Mouse (Mus musculus): ENCODE measurements around the gene Tmem167. TPM values are rescaled to one million over a fixed set of nuclear protein-coding genes. Genes with fewer than 3 reads are reported as not detected.
"Not testable (repeated sequence)": the region's sequence is repeated elsewhere in the genome, so short reads cannot be mapped to it uniquely, and the experiment has no call there.

The Tmem167 gene
- 10 to 100 TPM; 15.0 to 61.4 (median 38.4) TPM for total RNA-seq (2018; cell fraction: chromatin; rRNA removed)
- 10 to 100 TPM; 10.5 to 16.7 (median 13.1) TPM for total RNA-seq (2018; cell fraction: cytosol; rRNA removed)
- total RNA-seq (2018; cell fraction: nucleus; rRNA removed): 10 to 100 TPM; 11.6 to 54.9 (median 25.0) TPM
- 9.3 to 17.3 TPM (median 12.3 TPM) in 3 replicates for polyA plus RNA-seq (2018)

DNA sequence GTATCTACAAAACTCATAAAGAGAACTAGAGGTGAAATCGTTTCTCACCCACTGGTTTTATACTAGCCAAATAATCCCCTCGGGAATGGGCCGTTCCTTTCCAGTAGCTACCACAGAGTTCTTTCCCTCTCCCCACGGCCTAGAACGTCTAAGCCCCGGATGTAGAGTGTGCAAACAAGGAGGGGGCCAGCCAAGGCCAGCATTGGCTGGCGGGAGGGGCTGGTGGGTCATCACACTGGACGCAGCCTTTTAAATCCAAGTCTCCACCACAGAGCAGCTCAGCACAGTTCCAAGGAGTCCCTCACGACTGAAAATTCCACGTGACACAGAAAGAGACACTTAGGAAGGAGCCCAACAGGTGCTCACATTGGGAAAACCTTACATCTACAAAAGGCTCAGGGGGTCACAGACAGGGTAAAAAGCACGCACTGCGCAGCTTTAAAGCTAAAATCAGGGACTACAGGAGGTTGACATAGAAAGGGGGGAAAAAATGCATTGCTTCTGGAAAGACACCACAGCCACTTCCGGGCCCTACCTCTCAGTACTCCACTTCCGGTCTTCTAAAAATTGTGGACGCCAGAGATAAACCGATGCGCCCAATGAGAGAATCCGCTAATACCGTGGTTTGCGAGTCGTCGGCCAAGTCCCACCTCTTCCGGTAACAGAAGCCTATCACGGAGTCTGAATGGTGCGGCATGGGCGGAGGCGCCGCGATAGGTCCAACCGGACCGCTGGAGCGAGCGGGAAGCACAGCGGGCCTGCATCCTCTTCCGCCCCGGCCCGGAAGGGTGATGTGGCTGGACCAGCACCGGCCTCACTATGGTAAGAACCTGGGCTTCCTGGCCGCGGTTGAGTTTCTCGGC, at the start of gene Tmem167, which contains the start of gene Xrcc4:
Gene Tmem167 (plus strand): TSS at position 162 of the 863 bp plus-strand sequence.
Gene Xrcc4 (minus strand): TSS at position 647 of the 863 bp plus-strand sequence.
- WGBS (ENCODE audit: missing documents): 4% methylated on average over 40 of the region's 41 CpGs
- H3K79me2 ChIP-seq (ENCODE audit: inconsistent target): peaks cover 69% of the 10 kb centered on the region
- H3K4me3 ChIP-seq (ENCODE audit: inconsistent target): peak within 1 kb of the TSS; percentile 92
- H3K27ac ChIP-seq: peak within 1 kb of the TSS; percentile 88
- no peaks in the 10 kb centered on the region for H3K36me3 ChIP-seq (ENCODE audit: inconsistent target)

DNA sequence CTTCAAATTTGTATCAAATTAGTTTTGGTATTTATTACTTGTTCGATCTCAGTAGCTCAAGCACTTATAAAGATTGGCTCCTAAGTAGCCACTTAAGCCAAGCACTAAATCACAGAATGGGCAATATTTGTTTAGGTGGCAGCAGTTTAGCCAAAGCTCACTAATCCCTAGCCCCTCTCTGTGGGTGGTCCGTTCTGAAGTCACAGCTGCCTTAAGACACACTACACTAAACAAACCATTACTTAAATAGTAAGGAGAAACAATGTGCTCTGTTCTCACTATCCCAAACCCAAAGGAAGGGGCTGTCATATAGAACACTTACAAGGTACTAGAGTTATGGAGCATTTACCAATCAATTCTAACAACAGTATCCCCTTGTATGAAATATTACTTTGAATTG, 49.3 kb upstream of the Tmem167 start:
- Histone ChIP-seq H3K4me3 (ENCODE audit: inconsistent target) (no peak overlapping the region), H3K79me2 (ENCODE audit: inconsistent target) (no peaks in the 10 kb centered on the region), H3K27ac (no peak overlapping the region), H3K36me3 (ENCODE audit: inconsistent target) (no peaks in the 10 kb centered on the region)
- 88% methylated on average over 2 of the region's 2 CpGs for WGBS (ENCODE audit: missing documents)

DNA sequence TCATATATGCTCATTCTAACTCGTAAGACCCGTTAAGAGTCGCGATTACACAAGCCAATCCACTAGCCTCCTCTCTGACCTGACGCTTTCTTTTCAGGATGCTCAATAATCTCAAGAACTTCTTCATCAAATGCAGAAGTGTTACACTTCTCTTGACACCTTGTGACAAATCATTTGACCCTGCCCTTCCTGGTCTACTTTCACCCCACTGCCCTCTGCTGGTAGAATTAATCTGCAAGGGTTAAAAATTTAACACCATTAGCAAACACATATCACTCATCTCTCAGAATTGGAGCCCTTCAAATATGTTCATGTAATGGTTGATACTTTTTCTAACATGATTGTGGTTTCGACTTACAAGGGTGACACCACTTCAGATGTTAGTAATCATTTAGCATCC, 37.2 kb upstream of the Tmem167 start:
- Histone ChIP-seq H3K79me2 (ENCODE audit: inconsistent target) (no peaks in the 10 kb centered on the region), H3K27ac (no peak overlapping the region), H3K36me3 (ENCODE audit: inconsistent target) (no peaks in the 10 kb centered on the region), H3K4me3 (ENCODE audit: inconsistent target) (no peak overlapping the region)
- WGBS (ENCODE audit: missing documents): 88% methylated on average over 6 of the region's 6 CpGs

DNA sequence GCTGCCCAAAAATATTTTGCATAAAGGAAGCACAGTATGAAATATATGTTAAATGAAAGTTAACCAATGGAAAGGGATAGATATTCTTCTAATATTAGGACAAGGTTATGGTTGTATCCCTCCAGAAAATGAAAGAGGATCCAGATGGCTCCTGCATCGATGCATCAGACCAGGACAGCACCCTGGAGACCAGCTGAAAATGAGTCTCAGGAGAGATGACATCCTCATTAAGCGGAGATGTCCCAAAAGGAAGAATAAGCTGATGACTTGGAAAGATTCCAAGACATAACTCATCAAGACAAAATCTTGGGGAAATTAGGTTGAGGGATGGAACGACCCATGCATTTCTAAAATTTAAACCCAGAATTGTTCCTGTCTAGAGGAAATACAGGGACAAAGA, 36.5 kb upstream of the Tmem167 start:
- H3K36me3 ChIP-seq (ENCODE audit: inconsistent target): no peaks in the 10 kb centered on the region
- H3K4me3 ChIP-seq (ENCODE audit: inconsistent target): no peak overlapping the region
- no peak overlapping the region for H3K27ac ChIP-seq
- no peaks in the 10 kb centered on the region for H3K79me2 ChIP-seq (ENCODE audit: inconsistent target)
- WGBS (ENCODE audit: missing documents): 98% methylated on average over 3 of the region's 3 CpGs

DNA sequence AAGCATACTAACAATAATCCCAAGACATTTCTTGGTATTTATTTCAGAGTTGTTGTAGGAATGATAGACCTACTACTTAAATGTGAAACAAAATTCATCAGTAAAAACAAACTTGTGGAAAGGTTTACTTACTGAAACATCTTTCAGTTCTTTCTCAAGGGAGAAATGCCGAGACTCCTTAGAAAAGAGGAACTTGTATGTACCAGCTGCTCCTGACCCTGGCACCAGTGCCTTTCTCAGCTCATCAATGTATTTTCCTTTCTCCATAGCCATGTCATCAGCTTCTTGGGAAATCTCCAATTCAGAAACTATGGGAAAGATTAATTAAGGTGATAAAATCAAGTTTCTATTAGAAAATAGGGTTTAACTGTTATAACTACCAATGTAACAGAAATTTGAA, 27.0 kb upstream of the Tmem167 start:
- Histone ChIP-seq H3K27ac (no peak overlapping the region), H3K4me3 (ENCODE audit: inconsistent target) (no peak overlapping the region), H3K36me3 (ENCODE audit: inconsistent target) (no peaks in the 10 kb centered on the region), H3K79me2 (ENCODE audit: inconsistent target) (no peaks in the 10 kb centered on the region)
- WGBS (ENCODE audit: missing documents): 50% methylated on average over 1 of the region's 1 CpGs

DNA sequence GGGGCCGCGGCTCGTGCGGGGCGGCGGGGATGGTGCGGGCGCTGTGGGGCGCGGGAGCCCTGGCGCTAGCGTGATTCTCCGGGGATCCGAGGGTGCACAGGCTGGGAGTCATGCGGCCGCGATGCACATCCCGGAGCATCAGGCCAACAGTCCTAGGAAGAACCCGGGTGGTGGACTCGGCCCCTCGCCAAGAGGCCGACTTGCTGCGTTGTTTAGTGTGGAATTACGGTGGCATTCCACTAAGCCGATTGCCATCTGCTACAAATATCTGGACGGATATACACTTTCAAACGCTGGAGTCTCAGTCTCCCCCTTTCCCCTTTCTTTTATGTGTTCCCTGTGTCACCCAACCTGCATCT, 881 bp downstream of the Tmem167 start:
- Histone ChIP-seq H3K36me3 (ENCODE audit: inconsistent target) (no peaks in the 10 kb centered on the region), H3K4me3 (ENCODE audit: inconsistent target) (peak overlapping the region; percentile 92), H3K79me2 (ENCODE audit: inconsistent target) (peaks cover 75% of the 10 kb centered on the region), H3K27ac (peak overlapping the region; percentile 51)
- 0% methylated on average over 22 of the region's 27 CpGs for WGBS (ENCODE audit: missing documents)

DNA sequence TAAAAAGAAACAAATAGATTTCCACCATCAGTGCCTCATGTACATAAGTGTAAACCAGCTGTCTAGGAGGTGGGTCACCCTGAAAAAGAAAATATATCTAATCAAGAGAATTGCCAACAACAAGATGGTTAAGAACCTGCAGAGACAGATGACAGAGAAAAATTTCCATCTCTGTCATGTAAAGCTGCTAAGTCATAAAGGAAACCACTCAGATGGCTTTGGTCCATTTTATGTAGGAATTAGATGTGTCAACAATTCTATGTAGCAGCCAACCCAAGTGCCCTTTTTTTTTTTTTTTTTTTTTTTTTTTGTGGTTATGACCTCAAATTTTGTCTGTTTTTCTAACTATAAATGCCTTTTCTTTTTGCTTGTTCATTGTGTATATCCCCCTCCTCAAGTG, 12.6 kb downstream of the Tmem167 start:
- Histone ChIP-seq H3K4me3 (ENCODE audit: inconsistent target) (no peak overlapping the region), H3K27ac (no peak overlapping the region), H3K36me3 (ENCODE audit: inconsistent target) (peaks cover 68% of the 10 kb centered on the region), H3K79me2 (ENCODE audit: inconsistent target) (peaks cover 36% of the 10 kb centered on the region)

DNA sequence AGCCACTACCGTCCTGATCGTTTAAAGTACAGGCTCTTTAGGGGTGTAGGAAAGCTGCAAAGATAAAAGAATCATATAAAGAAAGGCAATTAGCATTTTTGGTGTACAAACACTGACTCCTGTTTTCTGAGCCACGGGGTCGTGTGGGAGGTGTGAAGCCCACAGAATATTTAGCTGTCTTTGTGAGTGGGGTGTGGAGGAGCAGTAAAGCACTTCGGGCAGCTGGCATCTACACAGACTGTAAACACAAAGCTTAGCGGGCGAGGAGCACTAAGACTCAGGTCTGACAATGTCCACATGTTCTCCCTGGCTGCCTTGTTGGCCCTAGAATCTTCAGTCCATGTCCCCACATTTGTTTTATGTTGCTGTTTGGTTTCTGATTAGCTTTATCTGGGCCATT, 17.2 kb downstream of the Tmem167 start:
- Histone ChIP-seq H3K27ac (no peak overlapping the region), H3K79me2 (ENCODE audit: inconsistent target) (no peaks in the 10 kb centered on the region), H3K36me3 (ENCODE audit: inconsistent target) (peaks cover 40% of the 10 kb centered on the region; the same call in 1 of the 2 replicates), H3K4me3 (ENCODE audit: inconsistent target) (no peak overlapping the region)
- WGBS (ENCODE audit: missing documents): 98% methylated on average over 7 of the region's 7 CpGs

DNA sequence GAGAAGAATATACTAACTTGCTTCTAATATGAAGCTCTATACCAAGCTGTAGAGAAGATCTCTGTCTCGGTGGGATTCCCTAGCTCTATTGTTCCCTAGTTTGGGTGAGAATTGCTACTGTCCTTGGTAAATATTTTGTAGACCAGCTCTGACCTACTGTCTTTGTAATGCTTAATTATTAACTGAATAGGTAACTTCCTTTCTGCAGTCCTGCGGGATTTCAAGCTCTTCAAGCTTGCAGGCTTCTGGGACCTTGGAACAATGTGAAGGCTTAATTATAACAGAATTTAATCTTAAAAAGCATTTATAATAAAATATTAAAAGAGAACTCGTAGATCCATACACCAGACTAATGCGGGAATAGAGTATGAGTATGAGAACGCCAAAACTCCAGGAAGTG, 19.8 kb downstream of the Tmem167 start:
- not testable (repeated sequence) for H3K4me3 ChIP-seq (ENCODE audit: inconsistent target); H3K79me2 ChIP-seq (ENCODE audit: inconsistent target); H3K27ac ChIP-seq
- WGBS (ENCODE audit: missing documents): 99% methylated on average over 5 of the region's 5 CpGs
- peaks cover 26% of the 10 kb centered on the region; the same call in 1 of the 2 replicates for H3K36me3 ChIP-seq (ENCODE audit: inconsistent target)

DNA sequence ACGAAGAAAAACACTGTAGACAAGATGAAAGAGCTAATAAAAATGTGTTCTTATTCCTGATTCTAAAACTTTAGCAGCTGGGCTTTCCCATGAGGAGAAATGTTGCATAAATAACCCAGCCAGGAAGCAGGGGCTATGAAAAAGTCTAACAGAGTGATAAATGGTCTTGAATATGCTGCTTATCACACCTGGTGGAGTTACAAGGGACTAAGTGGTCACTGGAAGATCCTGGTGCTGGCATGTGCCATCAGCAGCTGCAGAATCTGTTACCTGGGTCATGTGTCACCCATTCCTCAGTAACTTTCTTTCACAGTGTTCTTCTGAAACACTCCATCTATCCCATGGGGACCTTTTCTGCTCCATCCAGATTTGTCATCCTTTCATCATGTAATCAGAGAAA, 22.8 kb downstream of the Tmem167 start:
- Histone ChIP-seq H3K79me2 (ENCODE audit: inconsistent target) (no peaks in the 10 kb centered on the region), H3K27ac (no peak overlapping the region), H3K4me3 (ENCODE audit: inconsistent target) (no peak overlapping the region), H3K36me3 (ENCODE audit: inconsistent target) (no peaks in the 10 kb centered on the region)
- 70% methylated on average over 1 of the region's 1 CpGs for WGBS (ENCODE audit: missing documents)

DNA sequence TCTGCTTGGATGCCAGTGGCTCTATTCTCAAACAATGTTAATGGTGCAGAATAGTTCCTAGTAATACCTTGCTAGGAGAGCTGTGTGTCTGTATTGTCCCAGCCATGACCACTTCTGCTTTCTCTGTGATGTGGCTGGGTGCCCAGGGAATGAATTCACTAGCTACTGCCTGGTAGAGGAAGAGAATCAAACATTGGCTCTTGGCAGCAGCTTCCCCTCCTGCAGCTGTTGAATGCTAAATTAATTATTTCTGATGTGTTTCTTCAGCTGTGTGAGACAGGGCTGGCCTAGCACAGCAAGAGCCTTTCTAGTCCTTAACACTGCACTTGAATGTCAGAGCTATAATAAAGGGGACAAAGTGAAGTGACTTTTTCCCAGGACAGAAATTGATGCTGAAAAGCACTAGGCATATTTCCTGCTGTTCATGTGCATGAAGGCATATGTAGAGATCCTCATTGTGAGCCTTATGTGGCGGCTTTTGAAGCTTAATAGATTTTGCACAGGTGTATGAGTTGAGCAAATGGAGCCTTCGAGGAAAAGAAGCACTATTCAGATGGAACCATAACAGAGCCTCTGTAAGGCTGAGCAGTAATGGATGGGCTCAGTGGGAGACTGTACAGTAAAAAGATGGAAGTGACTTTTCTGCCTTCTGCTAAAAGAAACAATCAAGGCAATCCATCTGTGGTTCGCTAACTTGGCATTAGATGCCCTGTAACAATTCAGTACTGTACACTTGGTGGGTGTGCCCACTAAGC, 47.4 kb downstream of the Tmem167 start:
- WGBS (ENCODE audit: missing documents): 78% methylated on average over 3 of the region's 3 CpGs
- H3K4me3 ChIP-seq (ENCODE audit: inconsistent target): no peak overlapping the region

DNA sequence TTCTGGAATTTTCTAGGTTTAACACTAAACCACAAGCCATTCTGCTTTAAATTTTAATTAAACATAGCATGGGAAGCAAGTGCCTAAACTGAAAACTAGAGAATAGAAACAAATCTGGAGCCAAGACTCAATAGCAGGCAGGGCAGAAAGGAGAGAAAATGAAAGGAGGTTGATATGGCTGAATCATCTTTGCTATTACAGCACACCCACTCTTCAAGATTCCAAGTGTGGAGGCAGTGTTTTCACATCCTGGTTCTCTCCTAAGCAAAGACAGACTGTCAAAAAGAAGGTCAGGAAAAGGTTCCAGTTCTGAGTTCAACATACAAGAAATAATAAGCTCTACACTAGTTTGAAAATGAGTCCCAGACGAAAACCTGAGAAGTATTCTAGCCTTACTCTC, 52.8 kb downstream of the Tmem167 start:
- Histone ChIP-seq H3K36me3 (ENCODE audit: inconsistent target) (no peaks in the 10 kb centered on the region), H3K4me3 (ENCODE audit: inconsistent target) (no peak overlapping the region), H3K79me2 (ENCODE audit: inconsistent target) (no peaks in the 10 kb centered on the region), H3K27ac (no peak overlapping the region)
- WGBS (ENCODE audit: missing documents): 100% methylated on average over 1 of the region's 1 CpGs

More for the DNA sequence above, 47.4 kb downstream of the Tmem167 start:
- Histone ChIP-seq H3K27ac (no peak overlapping the region), H3K36me3 (ENCODE audit: inconsistent target) (no peaks in the 10 kb centered on the region), H3K79me2 (ENCODE audit: inconsistent target) (no peaks in the 10 kb centered on the region)

DNA sequence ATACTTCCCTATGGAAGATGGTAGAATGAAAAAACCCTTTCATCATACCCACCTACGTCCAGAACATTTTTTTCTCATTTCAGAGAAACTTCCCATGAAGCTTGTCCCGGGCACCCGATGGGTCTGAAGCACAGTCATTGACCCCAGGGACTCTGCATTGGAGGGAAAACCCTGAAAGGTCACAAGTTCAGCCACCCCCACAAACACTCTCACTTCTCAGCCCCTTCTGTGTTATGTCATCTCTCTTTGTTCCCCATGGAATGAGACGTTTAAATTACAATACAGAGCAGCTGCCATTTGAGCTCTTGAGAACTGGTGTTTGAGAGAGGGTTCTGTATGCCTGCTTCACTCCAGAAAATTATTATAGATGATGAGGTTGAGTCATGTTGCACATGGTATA, 54.3 kb downstream of the Tmem167 start:
- no peak overlapping the region for H3K4me3 ChIP-seq (ENCODE audit: inconsistent target)
- WGBS (ENCODE audit: missing documents): 66% methylated on average over 4 of the region's 4 CpGs
- no peak overlapping the region for H3K27ac ChIP-seq
- no peaks in the 10 kb centered on the region for H3K36me3 ChIP-seq (ENCODE audit: inconsistent target)
- H3K79me2 ChIP-seq (ENCODE audit: inconsistent target): no peaks in the 10 kb centered on the region

DNA sequence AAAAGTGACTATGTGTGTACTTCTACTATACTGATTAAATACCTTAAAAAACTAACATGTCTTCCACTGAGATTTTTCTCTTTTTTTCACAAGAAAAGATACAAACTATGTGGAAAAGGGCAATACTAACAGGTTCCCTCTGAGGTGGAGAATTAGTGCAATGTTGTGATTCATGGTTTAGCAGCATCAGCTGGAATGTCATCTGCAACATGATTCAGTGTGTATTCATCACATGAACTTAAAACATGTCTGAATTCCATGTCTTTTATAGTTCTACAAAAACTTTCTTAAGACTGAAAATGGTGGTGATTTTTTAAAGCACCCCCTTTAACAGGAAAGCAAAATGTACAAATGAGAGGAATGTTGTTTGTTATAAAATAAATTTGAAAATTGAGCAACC, 63.0 kb downstream of the Tmem167 start:
- H3K36me3 ChIP-seq (ENCODE audit: inconsistent target): no peaks in the 10 kb centered on the region
- H3K79me2 ChIP-seq (ENCODE audit: inconsistent target): no peaks in the 10 kb centered on the region
- no peak overlapping the region for H3K27ac ChIP-seq
- H3K4me3 ChIP-seq (ENCODE audit: inconsistent target): no peak overlapping the region
